Mouse (Mus musculus) cerebellum, adult 2 months (tissue): ENCODE results near the gene Hdac11. TPM values are rescaled to one million over a fixed set of nuclear protein-coding genes. Genes with fewer than 3 reads are reported as not detected.

Experiments
- DNase-seq, 2 experiments: peaks; one replicate each; pipeline ENCODE4 v3.0.0; 2021
- H3K27ac ChIP-seq: fragments of 200-500 bp; 2 replicates; pipeline ENCODE4 v1.5.1; 2012; ENCODE audit warnings: low read length, control low read depth, inconsistent platforms; ENCODE audit not compliant: insufficient read depth
- H3K27me3 ChIP-seq: fragments of 200-500 bp; 2 replicates; pipeline ENCODE4 v1.6.1; 2012; ENCODE audit warnings: inconsistent platforms, mild to moderate bottlenecking, low read length, moderate library complexity; ENCODE audit not compliant: control insufficient read depth, insufficient read depth
- H3K4me1 ChIP-seq: fragments of 200-500 bp; 2 replicates; pipeline ENCODE4 v1.6.1; 2011; ENCODE audit warnings: low read length; ENCODE audit not compliant: control insufficient read depth, insufficient read depth
- H3K4me3 ChIP-seq: fragments of 200-500 bp; replicated peaks from 2 replicates; pipeline ENCODE3; 2011; ENCODE audit warnings: mild to moderate bottlenecking, low read depth, low read length, control low read depth; ENCODE audit not compliant: insufficient read depth
- CTCF ChIP-seq: fragments of 200-500 bp; IDR thresholded peaks from 2 replicates; pipeline ENCODE4 v1.5.1; 2011; ENCODE audit warnings: low read depth, mild to moderate bottlenecking, control low read depth, low read length, moderate library complexity, borderline replicate concordance; ENCODE audit not compliant: insufficient read depth
- POLR2A ChIP-seq: fragments of 200-500 bp; IDR thresholded peaks from 2 replicates; pipeline ENCODE4 v1.6.1; 2011; ENCODE audit warnings: low read length, control low read depth, borderline replicate concordance; ENCODE audit not compliant: insufficient read depth
- WGBS: fragments of 180-500 bp; shearing (Covaris S2); methylation state at CpG from one replicate; pipeline ENCODE4 v1.1.7; 2018; 5-methylcytosine and 5-hydroxymethylcytosine counted together
- polyA plus RNA-seq: library from polyadenylated mRNA; depleted of rRNA; stranded (reverse); fragments of >200 nt; gene quantifications from 2 replicates; pipeline ENCODE4 v1.2.3, GENCODE M21; 2012

The Hdac11 gene
- polyA plus RNA-seq, 1 experiment: 188 TPM

GRCm38 (mm10) chr6:91146443-91147151, 9.9 kb upstream of the Hdac11 start:
- Histone ChIP-seq H3K27ac (peak overlapping the region; percentile 17; the same call in 1 of the 2 replicates), H3K4me3 (no peak overlapping the region), H3K27me3 (no peaks in the 10 kb centered on the region), H3K4me1 (peaks cover 16% of the 10 kb centered on the region; the same call in 1 of the 2 replicates)
- 36% methylated on average over 5 of the region's 5 CpGs for WGBS
- no peak for DNase-seq
- TF ChIP-seq POLR2A (no peak), CTCF (no peak)

- H3K4me3 ChIP-seq: no peak overlapping the region
- H3K27me3 ChIP-seq: no peaks in the 10 kb centered on the region
- no peak for TF ChIP-seq POLR2A
- no peak for TF ChIP-seq CTCF
- WGBS: 24% methylated on average over 2 of the region's 2 CpGs
- peak overlapping the region; percentile 17; the same call in 1 of the 2 replicates for H3K27ac ChIP-seq
- peaks cover 16% of the 10 kb centered on the region; the same call in 1 of the 2 replicates for H3K4me1 ChIP-seq
- peak; percentile 73 to 81 for DNase-seq
Measured at GRCm38 (mm10) chr6:91147152-91147770, 9.2 kb upstream of the Hdac11 start.

GRCm38 (mm10) chr6:91152892-91153548, 3.4 kb upstream of the Hdac11 start:
- TF ChIP-seq CTCF (no peak), POLR2A (no peak)
- Histone ChIP-seq H3K27me3 (no peaks in the 10 kb centered on the region), H3K4me3 (no peak overlapping the region), H3K4me1 (peaks cover 26% of the 10 kb centered on the region), H3K27ac (no peak overlapping the region)
- no peak for DNase-seq
- 39% methylated on average over 7 of the region's 7 CpGs for WGBS

- 8% methylated on average over 10 of the region's 10 CpGs for WGBS
- peaks cover 30% of the 10 kb centered on the region for H3K4me1 ChIP-seq
Measured at GRCm38 (mm10) chr6:91153549-91154064, 2.9 kb upstream of the Hdac11 start.

GRCm38 (mm10) chr6:91154685-91155084, 1.8 kb upstream of the Hdac11 start:
- Histone ChIP-seq H3K4me1 (peaks cover 41% of the 10 kb centered on the region), H3K4me3 (no peak overlapping the region), H3K27ac (no peak overlapping the region), H3K27me3 (no peaks in the 10 kb centered on the region)
- WGBS: 78% methylated on average over 4 of the region's 4 CpGs
- no peak for TF ChIP-seq POLR2A
- no peak for TF ChIP-seq CTCF
- no peak for DNase-seq

More at GRCm38 (mm10) chr6:91153549-91154064, 2.9 kb upstream of the Hdac11 start:
- Histone ChIP-seq H3K27ac (no peak overlapping the region), H3K27me3 (no peaks in the 10 kb centered on the region), H3K4me3 (peak overlapping the region; percentile 54)
- no peak for TF ChIP-seq POLR2A
- TF ChIP-seq CTCF: no peak
- DNase-seq: peak; percentile 65 to 76

GRCm38 (mm10) chr6:91155286-91155685, 1.2 kb upstream of the Hdac11 start:
- Histone ChIP-seq H3K4me1 (peaks cover 47% of the 10 kb centered on the region), H3K4me3 (no peak overlapping the region), H3K27me3 (no peaks in the 10 kb centered on the region), H3K27ac (no peak overlapping the region)
- no peak for DNase-seq
- 74% methylated on average over 3 of the region's 3 CpGs for WGBS
- TF ChIP-seq POLR2A (no peak), CTCF (no peak)

- Histone ChIP-seq H3K4me3 (peak overlapping the region; percentile 74), H3K27ac (peak overlapping the region; percentile 62; the same call in 1 of the 2 replicates), H3K4me1 (peaks cover 49% of the 10 kb centered on the region), H3K27me3 (no peaks in the 10 kb centered on the region)
- 27% methylated on average over 4 of the region's 4 CpGs for WGBS
- no peak for TF ChIP-seq CTCF
- TF ChIP-seq POLR2A: no peak
- DNase-seq: peak in 1 of 2 experiments; percentile 42
Measured at GRCm38 (mm10) chr6:91156062-91156461, 403 bp upstream of the Hdac11 start.
